Mouse (Mus musculus): ENCODE data around the gene Rassf5. TPM values are rescaled to one million over a fixed set of nuclear protein-coding genes. Genes with fewer than 3 reads are reported as not detected.

The Rassf5 gene
- polyA plus RNA-seq, 1 experiment from 2014 or later: 2.6 TPM

GRCm38 (mm10) chr1:131246433-131247395 lies 1.7 kb upstream of the Rassf5 start:
- 16% methylated on average over 7 of the region's 7 CpGs for WGBS
- H3K4me3 ChIP-seq: no peak overlapping the region
- H3K4me1 ChIP-seq (replicated peaks): peaks cover 23% of the 10 kb centered on the region
- no peaks in the 10 kb centered on the region for H3K9me3 ChIP-seq
- no peak for ATAC-seq (ENCODE audit: low read depth)
- H3K27ac ChIP-seq (replicated peaks): no peak overlapping the region
- no peak overlapping the region for H3K9ac ChIP-seq
- peak overlapping the region; percentile 93 for H3K4me2 ChIP-seq
- H3K36me3 ChIP-seq: no peaks in the 10 kb centered on the region
- peaks cover 58% of the 10 kb centered on the region for H3K27me3 ChIP-seq

GRCm38 (mm10) chr1:131245926-131246325 lies 868 bp upstream of the Rassf5 start:
- Histone ChIP-seq H3K4me3 (peak overlapping the region; percentile 70), H3K27ac (replicated peaks) (no peak overlapping the region), H3K4me1 (replicated peaks) (peaks cover 23% of the 10 kb centered on the region), H3K27me3 (peaks cover 66% of the 10 kb centered on the region), H3K9me3 (no peaks in the 10 kb centered on the region), H3K9ac (no peak overlapping the region), H3K36me3 (no peaks in the 10 kb centered on the region), H3K4me2 (peak overlapping the region; percentile 93)
- WGBS: 8% methylated on average over 9 of the region's 9 CpGs
- ATAC-seq (ENCODE audit: low read depth): peak; percentile 42; the same call in 1 of the 2 replicates

GRCm38 (mm10) chr1:131244536-131245088 lies 446 bp downstream of the Rassf5 start:
- Histone ChIP-seq H3K4me3 (peak overlapping the region; percentile 70), H3K4me1 (replicated peaks) (peaks cover 30% of the 10 kb centered on the region), H3K27me3 (peaks cover 71% of the 10 kb centered on the region), H3K36me3 (no peaks in the 10 kb centered on the region), H3K9me3 (no peaks in the 10 kb centered on the region), H3K4me2 (peak overlapping the region; percentile 93), H3K27ac (replicated peaks) (0 out of 2 replicates have a peak overlapping the region, but pooled peaks have one; percentile 13), H3K9ac (peak overlapping the region; percentile 82)
- ATAC-seq (ENCODE audit: low read depth): peak; percentile 50
- under 1% methylated on average over 57 of the region's 57 CpGs for WGBS

- no peaks in the 10 kb centered on the region for H3K36me3 ChIP-seq
- H3K27me3 ChIP-seq: peaks cover 62% of the 10 kb centered on the region
- no peak overlapping the region for H3K9ac ChIP-seq
- H3K4me1 ChIP-seq (replicated peaks): peaks cover 38% of the 10 kb centered on the region
- H3K4me3 ChIP-seq: no peak overlapping the region
- H3K27ac ChIP-seq (replicated peaks): no peak overlapping the region
- no peak for ATAC-seq (ENCODE audit: low read depth)
- 66% methylated on average over 6 of the region's 6 CpGs for WGBS
- H3K9me3 ChIP-seq: no peaks in the 10 kb centered on the region
- H3K4me2 ChIP-seq: no peak overlapping the region
Measured at GRCm38 (mm10) chr1:131242956-131243355, 2.1 kb downstream of the Rassf5 start.

GRCm38 (mm10) chr1:131239576-131240193 lies 5.4 kb downstream of the Rassf5 start:
- no peak for ATAC-seq (ENCODE audit: low read depth)
- Histone ChIP-seq H3K4me3 (no peak overlapping the region), H3K9ac (0 out of 2 replicates have a peak overlapping the region, but pooled peaks have one; percentile 9), H3K4me2 (no peak overlapping the region), H3K27me3 (peaks cover 43% of the 10 kb centered on the region), H3K4me1 (replicated peaks) (peaks cover 20% of the 10 kb centered on the region), H3K36me3 (no peaks in the 10 kb centered on the region), H3K27ac (replicated peaks) (peak overlapping the region; percentile 42), H3K9me3 (no peaks in the 10 kb centered on the region)
- WGBS: 53% methylated on average over 12 of the region's 12 CpGs

GRCm38 (mm10) chr1:131238931-131239381 lies 6.1 kb downstream of the Rassf5 start:
- Histone ChIP-seq H3K4me1 (replicated peaks) (peaks cover 15% of the 10 kb centered on the region), H3K9ac (0 out of 2 replicates have a peak overlapping the region, but pooled peaks have one; percentile 17), H3K9me3 (no peaks in the 10 kb centered on the region), H3K4me3 (no peak overlapping the region), H3K27me3 (peaks cover 35% of the 10 kb centered on the region), H3K36me3 (no peaks in the 10 kb centered on the region), H3K4me2 (no peak overlapping the region), H3K27ac (replicated peaks) (no peak overlapping the region)
- 64% methylated on average over 8 of the region's 8 CpGs for WGBS
- ATAC-seq (ENCODE audit: low read depth): no peak

GRCm38 (mm10) chr1:131236077-131236476 lies 9.0 kb downstream of the Rassf5 start:
- Histone ChIP-seq H3K9ac (no peak overlapping the region), H3K27ac (replicated peaks) (no peak overlapping the region), H3K4me3 (no peak overlapping the region), H3K27me3 (peaks cover 7% of the 10 kb centered on the region; the same call in 1 of the 2 replicates), H3K4me1 (replicated peaks) (peaks cover 15% of the 10 kb centered on the region), H3K4me2 (no peak overlapping the region), H3K36me3 (no peaks in the 10 kb centered on the region), H3K9me3 (no peaks in the 10 kb centered on the region)
- 70% methylated on average over 7 of the region's 7 CpGs for WGBS
- ATAC-seq (ENCODE audit: low read depth): no peak

GRCm38 (mm10) chr1:131233527-131233926 lies 11.5 kb downstream of the Rassf5 start:
- Histone ChIP-seq H3K4me3 (no peak overlapping the region), H3K27me3 (no peaks in the 10 kb centered on the region), H3K9ac (no peak overlapping the region), H3K36me3 (no peaks in the 10 kb centered on the region), H3K9me3 (no peaks in the 10 kb centered on the region), H3K27ac (replicated peaks) (no peak overlapping the region), H3K4me1 (replicated peaks) (no peaks in the 10 kb centered on the region), H3K4me2 (no peak overlapping the region)
- ATAC-seq (ENCODE audit: low read depth): no peak
- 71% methylated on average over 12 of the region's 12 CpGs for WGBS

GRCm38 (mm10) chr1:131228659-131229058 lies 16.4 kb downstream of the Rassf5 start:
- Histone ChIP-seq H3K4me2 (no peak overlapping the region), H3K27ac (replicated peaks) (no peak overlapping the region), H3K27me3 (no peaks in the 10 kb centered on the region), H3K9me3 (no peaks in the 10 kb centered on the region), H3K36me3 (no peaks in the 10 kb centered on the region), H3K4me1 (replicated peaks) (no peaks in the 10 kb centered on the region), H3K4me3 (no peak overlapping the region), H3K9ac (no peak overlapping the region)
- no peak for ATAC-seq (ENCODE audit: low read depth)
- 90% methylated on average over 5 of the region's 5 CpGs for WGBS

GRCm38 (mm10) chr1:131228225-131228624 lies 16.8 kb downstream of the Rassf5 start:
- ATAC-seq (ENCODE audit: low read depth): no peak
- Histone ChIP-seq H3K27me3 (no peaks in the 10 kb centered on the region), H3K4me3 (no peak overlapping the region), H3K9me3 (no peaks in the 10 kb centered on the region), H3K4me1 (replicated peaks) (no peaks in the 10 kb centered on the region), H3K27ac (replicated peaks) (no peak overlapping the region), H3K4me2 (no peak overlapping the region), H3K36me3 (no peaks in the 10 kb centered on the region), H3K9ac (no peak overlapping the region)
- 69% methylated on average over 7 of the region's 7 CpGs for WGBS

- peak; percentile 36; the same call in 1 of the 2 replicates for ATAC-seq (ENCODE audit: low read depth)
Measured at GRCm38 (mm10) chr1:131224848-131225471, 20.1 kb downstream of the Rassf5 start.

More at GRCm38 (mm10) chr1:131224848-131225471, 20.1 kb downstream of the Rassf5 start:
- H3K27me3 ChIP-seq: no peaks in the 10 kb centered on the region
- WGBS: 70% methylated on average over 12 of the region's 12 CpGs
- H3K36me3 ChIP-seq: no peaks in the 10 kb centered on the region
- H3K9me3 ChIP-seq: no peaks in the 10 kb centered on the region
- H3K9ac ChIP-seq: no peak overlapping the region
- H3K4me2 ChIP-seq: no peak overlapping the region
- H3K4me1 ChIP-seq (replicated peaks): no peaks in the 10 kb centered on the region
- no peak overlapping the region for H3K4me3 ChIP-seq
- H3K27ac ChIP-seq (replicated peaks): no peak overlapping the region

Data from neural tube, embryonic 13.5 days (tissue).